Mouse (Mus musculus) neural tube, embryonic 11.5 days (tissue): ENCODE data around the gene Mcfd2. TPM values are rescaled to one million over a fixed set of nuclear protein-coding genes. Genes with fewer than 3 reads are reported as not detected.
A peak's percentile ranks its signal among the peaks of the same experiment; 100 is the strongest.

ENCODE experiments used
- ATAC-seq: fragments of 200-750 bp; cut with Nextera tagmentation; 2 replicates; pipeline ENCODE4 v1.8.0; 2017; ENCODE audit warnings: moderate number of reproducible peaks, mild to moderate bottlenecking, moderate TSS enrichment, moderate library complexity; ENCODE audit not compliant: insufficient read depth, low FRiP score, low TSS enrichment
- DNase-seq: peaks from one replicate; pipeline ENCODE4 v3.0.0-alpha.2; 2015; ENCODE audit warnings: low spot score
- H3K27ac ChIP-seq: fragments of 300-500 bp; sonication (generic); 2 replicates; pipeline ENCODE4 v1.5.1; 2014; ENCODE audit warnings: low read depth, mild to moderate bottlenecking, low read length
- H3K27me3 ChIP-seq: fragments of 300-500 bp; sonication (generic); 2 replicates; pipeline ENCODE4 v1.6.1; 2014; ENCODE audit warnings: mild to moderate bottlenecking, low read length, mixed read lengths; ENCODE audit not compliant: control insufficient read depth, insufficient read depth
- H3K36me3 ChIP-seq: fragments of 300-500 bp; sonication (generic); 2 replicates; pipeline ENCODE4 v1.6.1; 2014; ENCODE audit warnings: mild to moderate bottlenecking, low read length, moderate library complexity, mixed read lengths; ENCODE audit not compliant: control insufficient read depth, insufficient read depth
- H3K4me1 ChIP-seq: fragments of 300-500 bp; sonication (generic); 2 replicates; pipeline ENCODE4 v1.6.1; 2014; ENCODE audit warnings: low read length, mixed read lengths; ENCODE audit not compliant: control insufficient read depth, insufficient read depth
- H3K4me2 ChIP-seq: fragments of 300-500 bp; sonication (generic); 2 replicates; pipeline ENCODE4 v1.6.1; 2014; ENCODE audit warnings: low read depth, mild to moderate bottlenecking, moderate library complexity
- H3K4me3 ChIP-seq: fragments of 300-500 bp; sonication (generic); 2 replicates; pipeline ENCODE4 v1.5.1; 2014; ENCODE audit warnings: low read depth, low read length
- H3K9ac ChIP-seq: fragments of 300-500 bp; sonication (generic); 2 replicates; pipeline ENCODE4 v1.6.1; 2014; ENCODE audit warnings: mild to moderate bottlenecking, low read length
- H3K9me3 ChIP-seq: fragments of 300-500 bp; sonication (generic); 2 replicates; pipeline ENCODE4 v1.6.1; 2016; ENCODE audit warnings: low read length; ENCODE audit not compliant: control insufficient read depth
- WGBS: fragments of 180-500 bp; shearing (Covaris S2); extraction: QIAGEN DNeasy Blood & Tissue Kit; methylation state at CpG from one replicate; pipeline ENCODE4 v1.1.7; 2014; 5-methylcytosine and 5-hydroxymethylcytosine counted together
- polyA plus RNA-seq: library from polyadenylated mRNA; unstranded; fragments of >200 nt; fragmentation: Nextera tagmentation; extraction: Ambion mirVana; gene quantifications from 2 replicates; pipeline ENCODE4 v1.2.1, GENCODE M21; 2014

The Mcfd2 gene
- polyA plus RNA-seq, 1 experiment from 2014 or later = 74.1 TPM

GRCm38 (mm10) chr17:87235019-87235418, 30.7 kb downstream of the Mcfd2 start:
- WGBS = 92% methylated on average over 6 of the region's 6 CpGs
- H3K9me3 ChIP-seq = no peaks in the 10 kb centered on the region
- no peaks in the 10 kb centered on the region for H3K27me3 ChIP-seq
- DNase-seq = no peak
- 0 out of 2 replicates have a peak, but pooled peaks cover 2% of the 10 kb centered on the region for H3K4me1 ChIP-seq
- no peak overlapping the region for H3K27ac ChIP-seq
- no peak overlapping the region for H3K4me3 ChIP-seq
- H3K4me2 ChIP-seq = no peak overlapping the region
- no peak overlapping the region for H3K9ac ChIP-seq
- no peaks in the 10 kb centered on the region for H3K36me3 ChIP-seq
- ATAC-seq = no peak

GRCm38 (mm10) chr17:87227878-87228277, 37.9 kb downstream of the Mcfd2 start:
- Histone ChIP-seq H3K9me3 (no peaks in the 10 kb centered on the region), H3K36me3 (no peaks in the 10 kb centered on the region), H3K4me3 (no peak overlapping the region), H3K27me3 (no peaks in the 10 kb centered on the region), H3K4me1 (no peaks in the 10 kb centered on the region), H3K9ac (no peak overlapping the region), H3K27ac (no peak overlapping the region), H3K4me2 (no peak overlapping the region)
- 83% methylated on average over 4 of the region's 4 CpGs for WGBS
- no peak for DNase-seq
- ATAC-seq = no peak

DNA sequence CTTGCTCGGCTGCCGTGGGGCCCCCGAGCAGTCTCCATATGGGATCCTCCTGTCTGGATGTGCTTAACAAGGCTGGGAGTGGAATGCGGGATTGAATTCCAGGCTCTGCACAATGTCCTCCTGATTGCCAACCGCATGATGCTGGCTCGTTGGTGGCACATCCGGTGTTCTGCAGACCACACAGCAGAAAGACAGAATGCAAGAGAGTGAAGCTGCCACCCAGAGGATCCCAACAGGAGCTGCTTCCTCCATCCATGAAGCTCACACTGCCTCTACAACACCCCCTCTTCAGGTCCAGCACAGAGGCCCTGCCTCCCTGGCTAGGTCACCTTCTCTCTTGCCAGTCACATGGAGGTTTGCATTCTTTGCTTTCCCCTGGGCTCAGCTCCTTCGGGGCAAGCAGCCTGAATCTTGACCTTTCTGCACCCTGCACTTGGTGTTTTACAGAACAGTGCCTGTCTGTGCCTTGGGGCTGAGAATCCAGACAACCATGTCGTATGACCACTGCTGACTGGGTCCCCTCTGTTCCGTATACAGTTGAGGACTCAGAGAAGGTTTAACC, 39.6 kb downstream of the Mcfd2 start:
- Histone ChIP-seq H3K4me1 (no peaks in the 10 kb centered on the region), H3K36me3 (no peaks in the 10 kb centered on the region), H3K4me2 (no peak overlapping the region), H3K4me3 (no peak overlapping the region), H3K27ac (no peak overlapping the region), H3K9ac (no peak overlapping the region; the same call in 1 of the 2 replicates), H3K27me3 (no peaks in the 10 kb centered on the region), H3K9me3 (no peaks in the 10 kb centered on the region)
- DNase-seq (no peak), ATAC-seq (no peak)
- WGBS = 65% methylated on average over 10 of the region's 10 CpGs

DNA sequence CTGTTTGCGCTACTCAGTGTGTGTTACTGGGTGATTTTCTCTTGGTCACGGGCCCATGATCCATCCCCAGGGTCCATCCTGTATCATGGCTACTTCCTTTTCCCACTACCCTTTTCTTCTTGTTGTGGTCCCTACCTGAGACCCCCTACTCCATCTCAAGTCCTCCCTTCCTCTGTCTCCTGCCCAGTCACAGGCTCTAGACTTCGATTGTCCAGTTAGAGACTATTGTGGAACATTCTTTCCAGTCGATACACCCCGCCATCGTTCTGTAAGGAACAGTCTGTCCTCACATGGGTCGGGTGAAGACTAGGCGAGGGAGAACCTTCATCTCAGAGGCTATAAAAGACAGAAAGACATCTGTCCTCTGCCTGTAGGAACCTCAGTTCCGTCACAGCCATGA, 40.4 kb downstream of the Mcfd2 start:
- Histone ChIP-seq H3K9ac (no peak overlapping the region), H3K27ac (no peak overlapping the region), H3K27me3 (no peaks in the 10 kb centered on the region), H3K9me3 (no peaks in the 10 kb centered on the region), H3K36me3 (no peaks in the 10 kb centered on the region), H3K4me2 (no peak overlapping the region), H3K4me3 (no peak overlapping the region), H3K4me1 (no peaks in the 10 kb centered on the region)
- ATAC-seq (no peak), DNase-seq (no peak)
- WGBS = 92% methylated on average over 9 of the region's 9 CpGs

- Histone ChIP-seq H3K36me3 (no peaks in the 10 kb centered on the region), H3K9me3 (no peaks in the 10 kb centered on the region), H3K27ac (no peak overlapping the region), H3K4me3 (no peak overlapping the region), H3K9ac (peak overlapping the region; percentile 11; the same call in 1 of the 2 replicates), H3K4me1 (no peaks in the 10 kb centered on the region), H3K4me2 (no peak overlapping the region), H3K27me3 (no peaks in the 10 kb centered on the region)
- ATAC-seq (no peak), DNase-seq (no peak)
- WGBS = 54% methylated on average over 2 of the region's 2 CpGs
These were observed 41.3 kb downstream of the Mcfd2 start for GRCm38 (mm10) chr17:87224461-87224860.

DNA sequence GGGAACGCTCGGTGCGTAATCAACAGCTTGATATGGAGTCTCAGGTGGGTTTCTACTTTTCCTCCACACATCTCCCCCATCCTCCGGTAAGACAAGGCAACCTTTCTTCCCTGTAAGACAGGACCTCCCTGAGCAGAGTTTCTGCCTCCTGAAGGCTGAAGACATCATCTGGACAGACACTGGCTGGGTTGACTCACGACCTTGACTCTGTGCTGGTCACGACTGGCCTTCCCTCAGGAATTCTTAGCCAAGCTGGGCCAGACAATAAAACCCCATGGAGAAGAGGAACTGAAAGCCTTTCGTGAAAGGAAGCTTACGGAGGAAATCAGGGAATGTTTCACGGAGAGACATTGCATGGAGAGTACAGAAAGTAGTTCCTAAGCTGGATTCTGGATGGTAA, 46.3 kb downstream of the Mcfd2 start:
- H3K4me1 ChIP-seq = no peaks in the 10 kb centered on the region
- no peak for DNase-seq
- whole genome bisulfite sequencing = 82% methylated on average over 9 of the region's 9 CpGs

DNA sequence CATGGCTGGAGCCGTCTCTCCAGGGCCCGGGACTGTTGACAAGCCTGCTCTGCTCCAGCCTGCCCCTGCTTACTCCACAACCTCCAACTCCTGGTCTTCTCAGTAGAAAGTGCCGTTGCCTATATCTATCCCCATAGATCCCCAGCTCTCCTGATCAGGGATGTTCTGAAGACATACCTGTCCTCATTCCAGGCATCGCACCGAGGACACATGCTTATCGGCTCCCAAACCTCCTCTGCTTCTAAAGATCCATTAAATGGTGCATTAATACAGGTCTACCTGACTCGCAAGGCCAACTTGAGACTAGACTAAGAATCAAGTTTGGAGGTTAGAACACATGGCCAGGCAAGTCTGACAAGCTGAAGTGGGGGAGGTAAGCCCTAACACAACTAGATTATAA, 51.2 kb downstream of the Mcfd2 start:
- Histone ChIP-seq H3K27ac (no peak overlapping the region), H3K4me1 (no peaks in the 10 kb centered on the region), H3K4me3 (no peak overlapping the region), H3K36me3 (no peaks in the 10 kb centered on the region), H3K27me3 (no peaks in the 10 kb centered on the region), H3K9ac (no peak overlapping the region), H3K9me3 (no peaks in the 10 kb centered on the region), H3K4me2 (no peak overlapping the region)
- ATAC-seq = no peak
- WGBS = 92% methylated on average over 7 of the region's 7 CpGs
- no peak for DNase-seq

More for the DNA sequence above, 46.3 kb downstream of the Mcfd2 start:
- Histone ChIP-seq H3K27me3 (no peaks in the 10 kb centered on the region), H3K9me3 (no peaks in the 10 kb centered on the region), H3K4me3 (no peak overlapping the region), H3K27ac (no peak overlapping the region), H3K4me2 (no peak overlapping the region), H3K9ac (no peak overlapping the region), H3K36me3 (no peaks in the 10 kb centered on the region)
- no peak for ATAC-seq

- Histone ChIP-seq H3K4me3 (no peak overlapping the region), H3K27me3 (no peaks in the 10 kb centered on the region), H3K9ac (no peak overlapping the region), H3K4me1 (no peaks in the 10 kb centered on the region), H3K4me2 (no peak overlapping the region), H3K9me3 (no peaks in the 10 kb centered on the region), H3K36me3 (no peaks in the 10 kb centered on the region), H3K27ac (no peak overlapping the region)
- no peak for DNase-seq
- WGBS = 81% methylated on average over 2 of the region's 2 CpGs
- ATAC-seq = no peak
These were observed 55.2 kb downstream of the Mcfd2 start for GRCm38 (mm10) chr17:87210525-87210924.

DNA sequence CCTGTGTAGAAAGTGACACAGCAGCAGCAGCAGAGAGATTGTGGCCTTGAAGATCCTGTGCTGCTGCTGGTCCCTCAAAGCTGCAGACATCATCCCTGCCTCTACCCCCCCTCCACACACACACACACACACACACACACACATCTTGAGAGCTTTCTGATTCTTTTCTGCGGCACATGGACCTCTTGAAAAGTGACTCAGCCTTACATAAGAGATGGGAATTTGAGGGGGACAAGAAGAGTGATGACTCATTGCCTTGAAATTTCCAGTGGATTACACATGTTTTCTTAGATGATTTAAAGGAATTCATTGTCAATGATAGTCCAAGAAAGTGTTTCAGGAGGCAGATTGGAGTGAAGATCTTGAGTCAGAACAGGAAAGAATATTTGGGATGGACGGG, 58.9 kb downstream of the Mcfd2 start:
- no peak for DNase-seq
- Histone ChIP-seq H3K27me3 (no peaks in the 10 kb centered on the region), H3K4me1 (peaks cover 6% of the 10 kb centered on the region; the same call in 1 of the 2 replicates), H3K27ac (no peak overlapping the region), H3K9me3 (no peaks in the 10 kb centered on the region), H3K9ac (no peak overlapping the region), H3K36me3 (no peaks in the 10 kb centered on the region), H3K4me3 (no peak overlapping the region), H3K4me2 (no peak overlapping the region)
- ATAC-seq = no peak
- 69% methylated on average over 2 of the region's 2 CpGs for WGBS
